Mouse (Mus musculus) kidney, embryonic 14.5 days (tissue): ENCODE data around the gene Hsfy2. TPM values are rescaled to one million over a fixed set of nuclear protein-coding genes. Genes with fewer than 3 reads are reported as not detected.
A peak's percentile ranks its signal among the peaks of the same experiment; 100 is the strongest.

Experiments used
- ATAC-seq: fragments of 200-750 bp; cut with Nextera tagmentation; 2 replicates; pipeline ENCODE4 v1.8.0; 2017; ENCODE audit warnings: moderate number of reproducible peaks, mild to moderate bottlenecking, moderate TSS enrichment, moderate library complexity; ENCODE audit not compliant: low FRiP score, low TSS enrichment
- H3K27ac ChIP-seq: fragments of 300-500 bp; sonication (generic); 2 replicates; pipeline ENCODE4 v1.5.1; 2014; ENCODE audit warnings: low read depth, mild to moderate bottlenecking, low read length, moderate library complexity, mixed read lengths
- H3K27me3 ChIP-seq: fragments of 300-500 bp; sonication (generic); 2 replicates; pipeline ENCODE4 v1.6.1; 2014; ENCODE audit warnings: mild to moderate bottlenecking, low read length; ENCODE audit not compliant: control insufficient read depth, insufficient read depth
- H3K36me3 ChIP-seq: fragments of 300-500 bp; sonication (generic); 2 replicates; pipeline ENCODE4 v1.6.1; 2014; ENCODE audit warnings: low read length, mixed read lengths; ENCODE audit not compliant: control insufficient read depth, insufficient read depth
- H3K4me1 ChIP-seq: fragments of 300-500 bp; sonication (generic); 2 replicates; pipeline ENCODE4 v1.6.1; 2014; ENCODE audit warnings: low read length, mixed read lengths; ENCODE audit not compliant: control insufficient read depth, insufficient read depth
- H3K4me2 ChIP-seq: fragments of 300-500 bp; sonication (generic); replicated peaks from 2 replicates; pipeline ENCODE4 v1.6.1; 2014; ENCODE audit warnings: low read depth, mild to moderate bottlenecking, low read length
- H3K4me3 ChIP-seq: fragments of 300-500 bp; sonication (generic); 2 replicates; pipeline ENCODE4 v1.5.1; 2014; ENCODE audit warnings: mild to moderate bottlenecking, low read length
- H3K9ac ChIP-seq: fragments of 300-500 bp; sonication (generic); 2 replicates; pipeline ENCODE4 v1.6.1; 2014; ENCODE audit warnings: low read depth, mild to moderate bottlenecking, low read length, moderate library complexity
- H3K9me3 ChIP-seq: fragments of 300-500 bp; sonication (generic); 2 replicates; pipeline ENCODE4 v1.6.1; 2016; ENCODE audit warnings: low read length; ENCODE audit not compliant: control insufficient read depth
- WGBS: fragments of 180-500 bp; shearing (Covaris S2); extraction: QIAGEN DNeasy Blood & Tissue Kit; methylation state at CpG from one replicate; pipeline ENCODE4 v1.1.7; 2014; 5-methylcytosine and 5-hydroxymethylcytosine counted together
- polyA plus RNA-seq: library from polyadenylated mRNA; unstranded; fragments of >200 nt; fragmentation: Nextera tagmentation; extraction: Ambion mirVana; gene quantifications from 2 replicates; pipeline ENCODE4 v1.2.1, GENCODE M21; 2014

Gene Hsfy2
- polyA plus RNA-seq, result not detected in 2 replicates

- H3K4me1 ChIP-seq, result no peaks in the 10 kb centered on the region
- H3K9ac ChIP-seq, result no peak within 1 kb of the TSS
- no peak within 1 kb of the TSS for H3K27ac ChIP-seq
- no peak within 1 kb of the TSS for H3K4me3 ChIP-seq
- H3K9me3 ChIP-seq, result no peaks in the 10 kb centered on the region
- WGBS, result 86% methylated on average over 2 of the region's 2 CpGs
- no peak for ATAC-seq
- H3K27me3 ChIP-seq, result no peaks in the 10 kb centered on the region
- H3K36me3 ChIP-seq, result no peaks in the 10 kb centered on the region
- no peak within 1 kb of the TSS for H3K4me2 ChIP-seq
Measured at GRCm38 (mm10) chr1:56637335-56637734, at the start of gene Hsfy2. Gene Hsfy2, minus strand, starts transcription at chr1:56637435.

- Histone ChIP-seq H3K4me3 (no peak overlapping the region), H3K36me3 (no peaks in the 10 kb centered on the region), H3K27me3 (no peaks in the 10 kb centered on the region), H3K27ac (no peak overlapping the region), H3K4me2 (no peak overlapping the region), H3K9me3 (no peaks in the 10 kb centered on the region), H3K9ac (no peak overlapping the region), H3K4me1 (no peaks in the 10 kb centered on the region)
- 89% methylated on average over 1 of the region's 1 CpGs for WGBS
- ATAC-seq, result no peak
Measured at GRCm38 (mm10) chr1:56685053-56685557, 47.9 kb upstream of the Hsfy2 start.

GRCm38 (mm10) chr1:56684512-56684911, 47.3 kb upstream of the Hsfy2 start:
- Histone ChIP-seq H3K9me3 (no peaks in the 10 kb centered on the region), H3K4me2 (no peak overlapping the region)

GRCm38 (mm10) chr1:56681258-56681657, 44.0 kb upstream of the Hsfy2 start:
- Histone ChIP-seq H3K27me3 (no peaks in the 10 kb centered on the region), H3K36me3 (no peaks in the 10 kb centered on the region), H3K9ac (no peak overlapping the region), H3K4me1 (no peaks in the 10 kb centered on the region), H3K27ac (no peak overlapping the region), H3K4me2 (no peak overlapping the region), H3K4me3 (no peak overlapping the region), H3K9me3 (no peaks in the 10 kb centered on the region)
- 91% methylated on average over 2 of the region's 2 CpGs for WGBS
- ATAC-seq, result no peak

More at GRCm38 (mm10) chr1:56684512-56684911, 47.3 kb upstream of the Hsfy2 start:
- Histone ChIP-seq H3K4me3 (no peak overlapping the region), H3K4me1 (no peaks in the 10 kb centered on the region), H3K9ac (no peak overlapping the region), H3K36me3 (no peaks in the 10 kb centered on the region), H3K27ac (no peak overlapping the region), H3K27me3 (no peaks in the 10 kb centered on the region)
- ATAC-seq, result no peak

GRCm38 (mm10) chr1:56675253-56675652, 38.0 kb upstream of the Hsfy2 start:
- no peaks in the 10 kb centered on the region for H3K4me1 ChIP-seq
- H3K4me2 ChIP-seq, result no peak overlapping the region
- ATAC-seq, result peak; percentile 43; the same call in 1 of the 2 replicates
- no peaks in the 10 kb centered on the region for H3K9me3 ChIP-seq
- WGBS, result 34% methylated on average over 2 of the region's 2 CpGs
- H3K4me3 ChIP-seq, result no peak overlapping the region
- H3K36me3 ChIP-seq, result no peaks in the 10 kb centered on the region
- no peaks in the 10 kb centered on the region for H3K27me3 ChIP-seq
- H3K27ac ChIP-seq, result no peak overlapping the region
- no peak overlapping the region for H3K9ac ChIP-seq

GRCm38 (mm10) chr1:56674601-56675000, 37.4 kb upstream of the Hsfy2 start:
- Histone ChIP-seq H3K9me3 (no peaks in the 10 kb centered on the region), H3K36me3 (no peaks in the 10 kb centered on the region), H3K9ac (no peak overlapping the region), H3K27me3 (no peaks in the 10 kb centered on the region), H3K4me3 (no peak overlapping the region), H3K4me2 (no peak overlapping the region), H3K4me1 (no peaks in the 10 kb centered on the region), H3K27ac (no peak overlapping the region)
- ATAC-seq, result no peak
- WGBS, result 87% methylated on average over 3 of the region's 3 CpGs

- Histone ChIP-seq H3K27me3 (no peaks in the 10 kb centered on the region), H3K27ac (no peak overlapping the region), H3K4me3 (no peak overlapping the region), H3K36me3 (no peaks in the 10 kb centered on the region), H3K4me2 (no peak overlapping the region), H3K4me1 (no peaks in the 10 kb centered on the region), H3K9ac (no peak overlapping the region), H3K9me3 (no peaks in the 10 kb centered on the region)
- 31% methylated on average over 8 of the region's 8 CpGs for WGBS
- peak; percentile 76; the same call in 1 of the 2 replicates for ATAC-seq
Measured at GRCm38 (mm10) chr1:56671241-56671945, 34.2 kb upstream of the Hsfy2 start.

GRCm38 (mm10) chr1:56670509-56670908, 33.3 kb upstream of the Hsfy2 start:
- no peaks in the 10 kb centered on the region for H3K9me3 ChIP-seq
- no peak for ATAC-seq
- H3K4me2 ChIP-seq, result no peak overlapping the region
- H3K36me3 ChIP-seq, result no peaks in the 10 kb centered on the region
- no peak overlapping the region for H3K9ac ChIP-seq
- WGBS, result 82% methylated on average over 5 of the region's 5 CpGs
- no peaks in the 10 kb centered on the region for H3K27me3 ChIP-seq
- no peak overlapping the region for H3K27ac ChIP-seq
- H3K4me3 ChIP-seq, result no peak overlapping the region
- no peaks in the 10 kb centered on the region for H3K4me1 ChIP-seq

- no peak for ATAC-seq
- 89% methylated on average over 3 of the region's 3 CpGs for WGBS
Measured at GRCm38 (mm10) chr1:56664606-56665005, 27.4 kb upstream of the Hsfy2 start.

More at GRCm38 (mm10) chr1:56664606-56665005, 27.4 kb upstream of the Hsfy2 start:
- Histone ChIP-seq H3K4me1 (no peaks in the 10 kb centered on the region), H3K27ac (no peak overlapping the region), H3K4me3 (no peak overlapping the region), H3K9ac (no peak overlapping the region), H3K9me3 (no peaks in the 10 kb centered on the region), H3K4me2 (no peak overlapping the region), H3K27me3 (no peaks in the 10 kb centered on the region), H3K36me3 (no peaks in the 10 kb centered on the region)
